Comparison of ENCODE assay signal across 21 mouse cellular contexts in genomic region chr9:52448245-52448644, GRCm38 (mm10).
DNase-seq lines count a peak whose midpoint lies in the region; ATAC-seq lines count a peak whose summit lies in the region.
"Had no signal": no experiment of that assay in that cellular context is flagged by ENCODE, and none has a peak within 500 bp of the region (broad histone marks: within the 10 kb centered on the region; RNA-seq: fewer than 3 reads in every experiment).

No protein-coding gene starts in this region.

- ATAC-seq in frontal cortex, adult (ENCODE audit: low TSS enrichment), result peak; percentile 72
- ATAC-seq: activated CD4-positive, CD25-positive, alpha-beta regulatory T cell, adult 4 months; CD4-positive, CD25-positive, alpha-beta regulatory T cell, adult 4 months; forebrain, embryonic 14.5 days; forebrain, embryonic 16.5 days; Patski had no signal

- DNase-seq in frontal cortex, postnatal 25 days (ENCODE audit: low spot score in 2 of 2), result no peak
- DNase-seq in layer of hippocampus, adult 9-11 months, result peak; percentile 9
- DNase-seq in layer of hippocampus, postnatal 36 days, result no peak
- peak; percentile 58 for DNase-seq in brain, adult 2 months (ENCODE audit: low read depth, low spot score)
- DNase-seq: adrenal gland, adult 8-10 months; adrenal gland, postnatal 14 days; adrenal gland, postnatal 36 days; B cell, adult 2 months; cerebellum, adult 11 months; cerebellum, adult 18-20 months; cerebellum, adult 8-10 months; cerebellum, adult 9-11 months; cerebellum, postnatal 14 days; cerebellum, postnatal 36 days; embryo, embryonic 11 days had no signal

Comparison
In these comparisons a context has a peak if more than half of its experiments do, and no peak if none do; other contexts are left out.
1. DNase-seq: peak in layer of hippocampus, adult 9-11 months (single experiment) and brain, adult 2 months (single experiment); none in frontal cortex, postnatal 25 days (0 of 2) and layer of hippocampus, postnatal 36 days (0 of 2).